Mouse (Mus musculus): Measurements from ENCODE around the gene Elavl3.

GRCm38 (mm10) chr9:21992227-21992626, 59.6 kb downstream of the Elavl3 start:
- TF ChIP-seq POLR2A (IDR thresholded peaks at IDR 0.05; ENCODE audit: borderline replicate concordance, control insufficient read depth, low read depth, low read length): no peak
- TF ChIP-seq CTCF (IDR thresholded peaks at IDR 0.05; ENCODE audit: control insufficient read depth, insufficient read depth, low read length): no peak
